Mouse (Mus musculus): ENCODE results near the gene Gstz1.
"Not testable (repeated sequence)": the region's sequence is repeated elsewhere in the genome, so short reads cannot be mapped to it uniquely, and the experiment has no call there.

The Gstz1 gene

DNA sequence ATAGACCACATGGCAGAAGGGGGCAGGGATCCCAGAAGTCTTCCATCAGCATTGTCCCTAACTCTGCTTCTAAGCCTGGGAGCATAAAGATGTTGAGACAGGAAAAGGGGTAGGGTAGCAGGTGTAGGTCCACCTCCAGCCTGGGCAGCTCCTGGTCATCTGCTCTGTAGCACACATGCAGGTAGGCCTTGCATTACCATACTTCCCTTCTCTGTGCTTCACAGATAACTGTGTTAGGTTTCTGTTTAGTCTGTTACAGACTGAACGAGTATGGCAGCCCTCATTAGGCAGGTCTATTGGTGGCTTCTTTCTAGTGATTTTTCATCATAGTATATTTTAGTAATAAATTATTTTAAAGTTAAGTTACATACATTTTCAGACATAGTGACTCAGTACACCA, 13.3 kb downstream of the Gstz1 start:
- no peak for DNase-seq

DNA sequence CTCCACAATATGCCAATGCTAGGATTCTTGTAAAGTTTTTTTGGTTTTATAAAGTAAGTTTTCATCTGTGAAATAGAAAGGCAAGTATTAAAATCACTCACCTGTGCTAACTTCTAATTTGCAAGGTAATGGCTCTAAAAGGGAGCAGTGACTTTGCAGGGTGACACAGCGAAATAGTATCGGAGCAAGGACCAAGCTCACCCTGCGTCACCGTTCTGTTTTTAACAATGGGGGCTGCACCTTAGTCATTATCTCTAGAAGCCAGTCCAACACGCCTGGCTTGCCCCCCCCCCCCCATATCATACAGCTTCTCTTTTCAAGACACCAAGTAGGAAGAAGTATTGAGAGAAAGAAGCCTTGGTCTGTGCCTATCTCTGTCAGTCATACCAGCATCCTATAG, 13.8 kb downstream of the Gstz1 start:
- no peak for DNase-seq

DNA sequence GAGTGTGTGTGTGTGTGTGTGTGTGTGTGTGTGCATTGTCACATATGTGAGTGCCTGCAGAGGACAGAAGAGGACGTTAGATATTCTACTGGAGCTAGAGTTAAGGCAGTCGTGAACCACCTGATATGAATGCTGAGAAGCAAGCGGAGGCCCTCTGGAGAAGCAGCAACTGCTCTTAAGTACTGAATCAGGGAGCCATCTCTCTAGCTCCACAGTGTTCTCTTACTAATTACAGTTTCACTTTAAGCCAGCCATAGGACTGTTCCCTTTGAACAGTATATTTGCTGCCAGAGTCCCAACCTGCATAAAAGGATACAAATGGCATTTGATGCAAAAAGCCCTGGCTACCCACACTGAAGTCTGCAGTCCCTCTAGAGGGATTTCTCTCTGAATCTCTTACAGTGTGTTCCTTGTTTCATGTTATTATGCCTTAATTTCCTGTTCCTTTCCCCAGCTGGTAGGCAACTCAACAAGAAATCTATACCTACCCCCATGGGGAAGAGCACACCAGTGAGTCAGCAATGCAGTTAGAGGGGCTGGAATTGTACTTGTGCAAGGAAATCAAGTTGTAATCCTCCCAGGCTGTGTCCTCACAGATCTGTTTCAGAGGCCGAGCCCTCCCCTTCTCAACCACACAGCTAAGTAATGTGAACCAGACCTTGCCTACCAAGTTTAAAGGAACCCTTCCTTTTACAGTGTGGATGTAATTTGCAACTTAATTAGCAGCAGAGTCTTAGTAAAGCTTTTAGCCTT, 28.4 kb downstream of the Gstz1 start:
- no peak for DNase-seq

DNA sequence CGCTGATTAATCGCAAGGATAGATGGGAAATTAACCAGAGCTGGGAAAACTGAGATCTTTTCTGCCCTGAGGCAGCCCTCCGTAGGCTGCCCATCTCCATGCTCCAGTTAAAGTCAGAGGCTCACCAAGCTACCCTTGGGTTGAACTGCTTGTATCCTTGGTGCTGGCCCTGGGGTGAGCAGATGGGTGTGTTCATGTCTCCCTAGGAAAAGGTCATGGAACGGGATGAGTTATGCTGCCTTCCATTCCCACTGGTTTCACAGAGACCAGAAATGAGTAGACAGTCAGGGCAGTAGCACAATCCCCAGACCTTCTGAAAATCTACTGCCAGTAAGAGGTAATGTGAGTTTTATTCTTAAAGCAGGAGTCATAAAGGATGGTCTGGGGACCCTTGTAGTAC, 30.7 kb downstream of the Gstz1 start:
- DNase-seq, result no peak

DNA sequence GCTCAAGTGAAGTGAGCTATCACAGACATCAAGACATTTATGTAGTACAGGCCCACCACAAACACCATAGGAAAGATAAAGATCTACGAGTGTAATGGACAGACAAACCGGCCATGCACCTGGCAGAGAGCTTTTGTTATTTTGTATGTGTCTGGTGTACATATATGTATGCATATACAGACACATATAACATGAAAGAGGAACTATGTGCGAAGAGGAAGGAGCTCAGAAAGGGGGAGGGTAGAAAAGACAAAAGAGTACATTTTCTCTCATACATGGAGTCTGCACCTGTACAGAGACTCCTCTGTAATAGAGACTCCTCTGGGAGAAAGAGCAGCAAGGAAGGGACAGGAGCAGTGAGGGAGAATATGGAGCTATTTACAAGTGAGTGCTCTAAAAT, 46.0 kb downstream of the Gstz1 start:
- peak in 1 of 2 experiments; percentile 40 for DNase-seq

DNA sequence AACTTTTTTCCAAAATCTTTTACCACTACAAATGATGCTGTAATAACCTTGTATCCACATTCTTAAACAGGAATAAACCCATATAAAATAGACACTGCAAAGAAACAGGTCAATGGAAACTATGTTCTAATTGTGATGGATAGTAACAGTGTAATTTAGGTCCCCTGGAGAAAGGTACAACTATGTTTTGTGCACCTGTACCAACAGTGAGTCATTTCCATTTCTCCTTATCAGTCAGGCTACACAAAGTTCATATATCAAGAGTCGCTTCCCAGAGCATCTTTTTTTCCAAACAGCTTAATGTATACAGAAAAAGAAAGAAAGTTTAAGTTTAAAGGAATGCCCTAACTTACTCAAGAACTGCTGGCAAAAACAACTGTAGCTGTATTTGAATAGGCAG, 48.1 kb downstream of the Gstz1 start:
- DNase-seq, result no peak

DNA sequence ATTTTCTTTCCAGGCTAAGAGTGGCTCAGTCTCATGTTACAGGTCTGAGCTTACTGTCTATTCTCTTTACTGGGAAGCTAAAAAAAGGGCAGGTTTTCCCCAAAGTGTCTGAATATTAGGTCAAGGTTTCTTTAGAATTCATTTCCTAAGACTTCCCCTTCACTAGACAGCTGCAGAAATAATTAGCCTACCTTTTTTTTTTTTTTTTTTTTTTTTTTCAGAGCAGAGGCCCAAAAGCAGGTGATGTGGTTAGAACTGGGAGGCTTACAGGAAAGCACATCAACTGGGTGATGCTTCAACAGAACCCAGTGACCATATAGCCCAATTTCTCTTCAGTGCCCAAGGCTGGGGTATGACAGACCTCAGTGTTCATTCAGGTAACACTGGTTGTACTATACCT, 49.3 kb downstream of the Gstz1 start:
- DNase-seq, result no peak

DNA sequence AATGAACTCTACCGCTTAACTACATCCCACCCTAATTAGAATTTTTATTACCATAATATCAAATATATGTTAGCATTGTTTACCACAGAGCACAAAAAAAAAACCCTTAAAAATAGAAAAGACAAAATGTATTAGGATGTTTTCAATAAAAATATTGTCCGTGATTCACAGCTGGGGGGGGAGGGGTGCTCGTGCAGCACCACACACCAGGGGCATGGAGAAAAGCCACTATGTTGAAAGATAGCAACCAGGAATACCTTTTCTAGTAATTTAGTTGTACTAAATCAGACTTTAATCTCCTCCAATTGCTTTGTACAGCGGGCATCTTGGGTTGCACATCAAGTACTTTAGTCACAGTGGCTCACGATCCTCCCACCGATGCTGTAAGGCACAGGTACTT, 51.8 kb downstream of the Gstz1 start:
- DNase-seq, result no peak

DNA sequence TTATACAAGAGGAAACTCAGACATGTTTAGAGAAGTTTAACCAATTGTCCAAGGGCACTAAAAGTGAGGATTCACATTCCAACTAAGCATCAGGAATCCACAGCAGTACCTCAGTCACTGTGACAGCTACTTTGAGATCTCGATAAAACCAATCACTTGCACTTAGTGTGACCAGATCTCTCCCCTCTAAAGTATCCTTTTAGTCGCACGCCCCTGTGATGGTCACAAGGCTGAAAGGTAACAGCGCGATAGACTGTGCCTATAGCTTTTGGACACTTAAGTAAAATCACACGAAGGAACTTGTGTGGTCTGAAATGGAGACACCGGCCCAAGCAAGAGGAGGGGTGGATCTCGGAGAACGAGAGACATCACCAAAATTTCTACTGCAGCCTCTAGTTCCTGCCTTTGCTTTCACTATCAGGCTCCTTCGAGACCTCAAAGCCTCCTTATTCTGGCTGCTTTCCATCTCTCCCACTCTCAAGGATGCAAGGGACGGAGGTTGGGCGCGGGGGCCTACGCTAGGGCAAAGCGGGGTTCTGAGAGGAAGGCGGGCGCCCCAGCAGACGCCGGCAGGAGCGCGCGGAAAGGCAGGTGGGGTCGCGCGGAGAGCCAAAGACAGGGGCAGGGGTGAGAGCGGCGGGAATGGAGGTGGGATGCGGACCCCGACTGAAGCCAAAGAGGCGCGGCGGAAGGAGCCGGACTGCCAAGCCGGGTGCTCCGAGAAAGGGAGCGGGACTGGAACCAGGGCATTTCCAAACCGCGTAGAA, 52.4 kb downstream of the Gstz1 start, which contains the start of gene Samd15:
Gene Samd15, plus strand, starts transcription at position 518 of the 767 bp plus-strand sequence.
- no peak for DNase-seq

DNA sequence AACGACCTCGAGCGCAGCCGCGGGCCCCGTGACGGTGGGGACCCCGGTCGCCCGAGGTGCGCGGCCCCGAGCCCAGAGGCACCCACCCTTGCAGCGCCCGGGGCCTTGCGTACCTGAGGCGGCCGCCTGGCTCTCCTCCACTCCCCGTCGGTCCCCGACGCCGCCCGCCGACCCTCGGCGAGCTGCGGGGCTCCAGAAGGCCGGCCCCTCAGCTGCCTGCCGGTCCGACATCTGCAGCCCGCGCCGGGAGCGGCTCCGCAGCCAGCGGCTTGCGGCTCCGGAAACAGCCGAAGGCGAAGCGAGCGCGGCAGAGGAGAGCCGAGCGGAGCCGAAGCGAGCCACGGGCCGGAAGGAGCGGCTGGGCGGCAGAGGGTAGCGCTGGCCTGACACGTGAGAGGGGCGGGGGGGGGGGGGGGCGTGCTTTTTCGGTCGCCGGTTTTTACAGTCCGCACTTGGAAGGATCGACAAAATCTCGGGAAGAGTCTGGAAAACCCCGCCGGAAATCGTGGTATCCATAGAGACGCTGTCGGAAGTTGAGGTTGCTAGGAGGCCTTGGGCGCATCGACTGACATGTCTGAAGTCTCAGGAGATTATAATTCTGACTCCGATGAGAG, 53.1 kb downstream of the Gstz1 start, which contains the start of gene Tmed8:
Gene Tmed8, minus strand, starts transcription at position 482 of the 614 bp plus-strand sequence.
- DNase-seq, result peak; percentile 80 to 85

DNA sequence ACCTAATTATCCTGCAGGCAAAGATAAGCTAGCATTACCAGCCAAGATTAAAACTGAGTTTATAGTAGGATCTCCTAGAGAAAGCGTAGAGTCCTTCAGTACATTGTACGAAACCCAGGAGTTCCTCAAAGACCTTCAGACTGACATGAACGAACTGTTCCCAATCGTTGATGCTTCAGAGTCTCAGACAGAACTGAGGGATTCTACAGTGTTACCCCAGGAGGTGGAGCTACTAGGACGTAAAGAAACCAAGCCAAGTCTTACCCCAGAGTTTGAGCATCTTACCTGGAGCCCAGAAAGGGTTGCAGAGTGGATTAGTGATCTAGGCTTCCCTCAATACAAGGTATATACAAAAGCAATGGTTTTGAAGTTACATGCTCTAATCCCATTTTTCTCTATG, 54.7 kb downstream of the Gstz1 start:
- no peak for DNase-seq

DNA sequence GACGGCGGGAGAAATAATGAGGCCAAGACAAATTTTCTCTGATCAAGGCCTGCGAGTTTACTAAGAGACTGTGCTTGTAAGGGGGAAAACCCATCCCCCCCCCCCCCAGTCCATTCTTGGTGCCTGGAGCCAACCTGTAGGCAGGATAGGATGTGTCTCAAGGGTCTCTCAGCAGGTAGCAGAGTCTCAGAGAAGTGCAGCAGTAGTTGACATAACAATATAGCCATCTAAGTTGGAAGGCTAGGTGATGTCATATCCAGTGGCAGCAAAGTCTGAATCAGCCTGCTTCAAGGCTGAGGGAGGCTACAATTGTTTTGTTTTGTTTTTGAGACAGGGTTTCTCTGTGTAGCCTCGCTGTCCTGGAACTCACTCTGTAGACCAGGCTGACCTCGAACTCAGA, 58.8 kb downstream of the Gstz1 start:
- DNase-seq, result not testable (repeated sequence)

DNA sequence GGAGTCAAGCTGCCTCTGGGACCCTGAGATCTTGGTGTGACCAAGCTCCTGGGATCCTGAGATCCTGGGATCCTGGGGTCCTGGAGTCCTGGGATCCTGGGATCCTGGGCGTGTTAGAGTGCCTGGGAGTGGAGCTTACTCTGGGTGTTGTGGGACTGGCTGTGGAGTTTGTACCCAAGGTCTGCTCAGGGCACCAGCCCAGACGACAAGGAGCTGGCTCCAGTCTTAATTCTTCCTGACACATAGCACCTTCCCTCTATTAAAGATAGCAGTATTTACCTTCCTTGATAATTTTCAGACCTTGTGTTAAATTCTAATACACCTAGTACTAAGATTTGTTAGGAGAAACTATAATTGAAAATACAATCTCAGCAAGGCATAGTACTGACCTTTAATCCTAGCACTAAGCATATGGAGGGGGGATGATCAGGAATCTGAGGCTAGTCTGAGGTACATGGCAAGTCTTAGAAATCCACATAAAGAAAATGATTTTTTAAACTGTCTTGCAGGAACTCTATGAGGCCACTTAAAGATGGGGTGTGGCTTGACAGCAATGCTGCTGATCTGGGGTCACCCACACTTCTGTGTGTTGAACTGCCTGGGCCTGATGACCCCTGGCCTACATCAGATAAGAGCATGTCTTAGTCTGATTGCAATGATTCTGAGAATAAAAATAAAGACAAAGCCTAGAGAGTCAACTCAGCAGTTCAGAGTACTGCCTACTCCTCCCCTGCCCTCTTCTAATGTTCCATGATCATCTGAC, 66.1 kb downstream of the Gstz1 start:
- DNase-seq, result no peak

Measured in B cell, adult 2 months (primary cell).